Mouse (Mus musculus): Measurements from ENCODE around the gene Txndc16. TPM values are rescaled to one million over a fixed set of nuclear protein-coding genes. Genes with fewer than 3 reads are reported as not detected.

Txndc16 gene
- polyA plus RNA-seq, 1 experiment from 2014 or later, result 25.6 TPM

DNA sequence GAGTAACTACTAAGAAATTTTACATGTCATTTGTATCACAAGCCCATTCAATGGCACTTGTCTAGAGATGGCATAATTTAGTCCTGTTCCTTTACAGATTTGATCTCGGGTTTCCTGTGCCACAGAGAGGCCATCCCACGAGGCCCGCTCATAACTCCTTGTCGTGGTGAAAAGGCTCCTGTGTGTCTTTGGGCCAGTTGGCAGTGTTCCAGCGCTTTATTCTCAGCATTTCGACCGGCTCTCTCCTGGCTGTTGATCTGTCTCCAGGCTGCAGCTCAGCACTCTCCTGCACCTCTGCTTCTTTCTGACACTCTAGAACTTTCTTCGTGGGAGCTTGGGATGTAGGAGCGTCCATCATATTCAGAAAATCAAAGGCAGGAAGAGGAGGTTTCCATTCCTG is 84.6 kb downstream of the Txndc16 start:
- no peak overlapping the region for H3K4me3 ChIP-seq (ENCODE audit: low read depth, low read length)
- no peak overlapping the region for H3K27ac ChIP-seq (ENCODE audit: low read depth, low read length)
- H3K27me3 ChIP-seq (ENCODE audit: control insufficient read depth, insufficient read depth, low read length), result no peaks in the 10 kb centered on the region
- H3K36me3 ChIP-seq (ENCODE audit: control insufficient read depth, insufficient read depth, low read length), result no peaks in the 10 kb centered on the region
- H3K9ac ChIP-seq (ENCODE audit: low read length), result no peak overlapping the region
- no peaks in the 10 kb centered on the region for H3K9me3 ChIP-seq (ENCODE audit: control insufficient read depth, low read length)
- ATAC-seq (ENCODE audit: insufficient read depth, low FRiP score, low TSS enrichment), result no peak
- no peak overlapping the region for H3K4me2 ChIP-seq (ENCODE audit: low read depth)
- DNase-seq (ENCODE audit: low spot score), result peak; percentile 13
- no peaks in the 10 kb centered on the region for H3K4me1 ChIP-seq (ENCODE audit: control insufficient read depth, insufficient read depth, low read length)
- 66% methylated on average over 9 of the region's 9 CpGs for WGBS

DNA sequence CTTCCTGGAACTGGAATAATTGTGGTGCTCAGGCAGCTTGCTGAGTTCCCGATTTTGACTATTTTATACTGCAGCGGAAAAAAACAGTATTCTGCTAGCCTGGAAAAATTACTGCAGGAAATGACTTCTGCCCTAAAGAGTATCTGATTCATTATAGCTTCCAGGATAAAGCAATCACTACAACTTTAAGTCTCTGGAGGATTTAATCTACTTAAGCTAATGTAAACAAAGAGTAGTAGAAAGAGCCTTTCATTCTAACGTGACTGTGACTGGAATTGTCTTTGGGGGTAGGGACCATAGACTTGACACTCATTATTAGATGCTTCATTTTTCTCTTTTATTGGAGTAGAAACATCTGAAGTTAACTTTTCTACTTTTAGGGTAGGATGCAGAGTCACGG is 101.8 kb downstream of the Txndc16 start:
- no peaks in the 10 kb centered on the region for H3K27me3 ChIP-seq (ENCODE audit: control insufficient read depth, insufficient read depth, low read length)
- H3K9me3 ChIP-seq (ENCODE audit: control insufficient read depth, low read length), result no peaks in the 10 kb centered on the region
- H3K36me3 ChIP-seq (ENCODE audit: control insufficient read depth, insufficient read depth, low read length), result no peaks in the 10 kb centered on the region
- no peak for ATAC-seq (ENCODE audit: insufficient read depth, low FRiP score, low TSS enrichment)
- H3K9ac ChIP-seq (ENCODE audit: low read length), result no peak overlapping the region
- H3K27ac ChIP-seq (ENCODE audit: low read depth, low read length), result no peak overlapping the region
- no peaks in the 10 kb centered on the region for H3K4me1 ChIP-seq (ENCODE audit: control insufficient read depth, insufficient read depth, low read length)
- DNase-seq (ENCODE audit: low spot score), result no peak
- H3K4me3 ChIP-seq (ENCODE audit: low read depth, low read length), result no peak overlapping the region
- no peak overlapping the region for H3K4me2 ChIP-seq (ENCODE audit: low read depth)
- 75% methylated on average over 4 of the region's 4 CpGs for WGBS

DNA sequence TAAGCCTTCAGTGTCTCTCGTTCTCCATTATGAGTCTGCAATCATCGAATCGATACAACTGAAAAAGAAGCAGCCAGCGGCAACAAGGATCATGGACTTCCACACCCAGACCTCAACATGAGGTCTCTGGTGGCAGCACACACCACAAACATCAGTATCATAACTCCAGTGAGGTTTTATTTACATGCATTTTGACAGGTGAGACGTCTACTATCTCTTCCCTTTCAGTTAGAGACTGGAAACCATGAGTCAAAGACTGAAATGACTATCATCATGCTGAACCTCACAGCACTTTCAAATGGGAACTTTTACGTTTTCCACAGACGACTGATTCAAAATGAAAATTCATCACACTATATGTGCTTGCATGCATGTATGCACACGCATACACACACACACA is 117.9 kb downstream of the Txndc16 start:
- ATAC-seq (ENCODE audit: insufficient read depth, low FRiP score, low TSS enrichment), result no peak
- no peaks in the 10 kb centered on the region for H3K4me1 ChIP-seq (ENCODE audit: control insufficient read depth, insufficient read depth, low read length)
- H3K27ac ChIP-seq (ENCODE audit: low read depth, low read length), result no peak overlapping the region
- H3K9me3 ChIP-seq (ENCODE audit: control insufficient read depth, low read length), result no peaks in the 10 kb centered on the region
- no peak overlapping the region for H3K4me3 ChIP-seq (ENCODE audit: low read depth, low read length)
- WGBS, result 94% methylated on average over 8 of the region's 8 CpGs
- no peaks in the 10 kb centered on the region for H3K27me3 ChIP-seq (ENCODE audit: control insufficient read depth, insufficient read depth, low read length)
- DNase-seq (ENCODE audit: low spot score), result no peak
- H3K9ac ChIP-seq (ENCODE audit: low read length), result no peak overlapping the region
- H3K4me2 ChIP-seq (ENCODE audit: low read depth), result no peak overlapping the region
- no peaks in the 10 kb centered on the region for H3K36me3 ChIP-seq (ENCODE audit: control insufficient read depth, insufficient read depth, low read length)

DNA sequence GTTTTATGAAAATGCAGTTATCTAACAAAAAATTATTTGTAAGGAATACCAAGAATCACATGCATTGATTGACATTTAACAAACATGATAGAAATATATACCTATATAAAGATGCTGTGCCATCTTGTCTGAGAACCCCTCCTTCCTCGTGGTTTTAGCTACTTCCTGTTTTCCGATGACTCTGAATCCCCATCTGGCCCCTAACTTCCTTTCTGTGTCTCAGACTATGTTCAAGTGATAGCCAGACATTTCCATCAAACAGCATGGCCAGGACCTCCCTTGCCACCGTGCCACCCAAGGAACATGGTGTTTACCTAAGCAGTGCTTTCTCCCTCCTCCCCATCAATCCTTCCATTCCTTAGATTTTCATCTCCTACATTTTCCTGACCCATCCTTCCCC is 127.8 kb downstream of the Txndc16 start:
- Histone ChIP-seq H3K27me3 (ENCODE audit: control insufficient read depth, insufficient read depth, low read length) (no peaks in the 10 kb centered on the region), H3K9ac (ENCODE audit: low read length) (no peak overlapping the region), H3K27ac (ENCODE audit: low read depth, low read length) (no peak overlapping the region), H3K4me1 (ENCODE audit: control insufficient read depth, insufficient read depth, low read length) (no peaks in the 10 kb centered on the region), H3K9me3 (ENCODE audit: control insufficient read depth, low read length) (no peaks in the 10 kb centered on the region), H3K4me2 (ENCODE audit: low read depth) (no peak overlapping the region), H3K4me3 (ENCODE audit: low read depth, low read length) (no peak overlapping the region), H3K36me3 (ENCODE audit: control insufficient read depth, insufficient read depth, low read length) (no peaks in the 10 kb centered on the region)
- 88% methylated on average over 3 of the region's 3 CpGs for WGBS
- no peak for DNase-seq (ENCODE audit: low spot score)
- ATAC-seq (ENCODE audit: insufficient read depth, low FRiP score, low TSS enrichment), result no peak

DNA sequence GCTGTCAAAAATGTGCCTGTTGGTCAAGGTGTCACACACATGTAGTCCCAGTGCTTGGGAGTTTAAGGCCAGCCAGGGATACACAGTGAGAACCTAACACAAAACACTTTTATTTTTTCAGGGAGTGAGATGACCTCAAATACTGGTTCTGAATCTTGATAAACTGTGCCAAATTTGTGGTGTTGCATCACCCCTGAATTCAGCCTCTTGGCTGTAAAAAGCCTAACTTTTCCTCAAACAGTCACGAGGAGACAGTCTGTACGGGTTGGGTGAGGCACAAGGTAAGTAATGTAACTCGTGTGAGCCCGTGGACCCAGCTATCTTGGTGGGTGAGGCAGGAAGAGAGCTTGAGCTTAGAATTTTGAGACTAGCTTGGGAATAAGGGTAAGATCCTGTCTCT is 130.1 kb downstream of the Txndc16 start:
- Histone ChIP-seq H3K9me3 (ENCODE audit: control insufficient read depth, low read length) (no peaks in the 10 kb centered on the region), H3K27ac (ENCODE audit: low read depth, low read length) (no peak overlapping the region), H3K4me3 (ENCODE audit: low read depth, low read length) (no peak overlapping the region), H3K27me3 (ENCODE audit: control insufficient read depth, insufficient read depth, low read length) (no peaks in the 10 kb centered on the region), H3K36me3 (ENCODE audit: control insufficient read depth, insufficient read depth, low read length) (no peaks in the 10 kb centered on the region), H3K4me2 (ENCODE audit: low read depth) (no peak overlapping the region), H3K4me1 (ENCODE audit: control insufficient read depth, insufficient read depth, low read length) (no peaks in the 10 kb centered on the region), H3K9ac (ENCODE audit: low read length) (no peak overlapping the region)
- no peak for ATAC-seq (ENCODE audit: insufficient read depth, low FRiP score, low TSS enrichment)
- 84% methylated on average over 4 of the region's 4 CpGs for WGBS
- DNase-seq (ENCODE audit: low spot score), result no peak

DNA sequence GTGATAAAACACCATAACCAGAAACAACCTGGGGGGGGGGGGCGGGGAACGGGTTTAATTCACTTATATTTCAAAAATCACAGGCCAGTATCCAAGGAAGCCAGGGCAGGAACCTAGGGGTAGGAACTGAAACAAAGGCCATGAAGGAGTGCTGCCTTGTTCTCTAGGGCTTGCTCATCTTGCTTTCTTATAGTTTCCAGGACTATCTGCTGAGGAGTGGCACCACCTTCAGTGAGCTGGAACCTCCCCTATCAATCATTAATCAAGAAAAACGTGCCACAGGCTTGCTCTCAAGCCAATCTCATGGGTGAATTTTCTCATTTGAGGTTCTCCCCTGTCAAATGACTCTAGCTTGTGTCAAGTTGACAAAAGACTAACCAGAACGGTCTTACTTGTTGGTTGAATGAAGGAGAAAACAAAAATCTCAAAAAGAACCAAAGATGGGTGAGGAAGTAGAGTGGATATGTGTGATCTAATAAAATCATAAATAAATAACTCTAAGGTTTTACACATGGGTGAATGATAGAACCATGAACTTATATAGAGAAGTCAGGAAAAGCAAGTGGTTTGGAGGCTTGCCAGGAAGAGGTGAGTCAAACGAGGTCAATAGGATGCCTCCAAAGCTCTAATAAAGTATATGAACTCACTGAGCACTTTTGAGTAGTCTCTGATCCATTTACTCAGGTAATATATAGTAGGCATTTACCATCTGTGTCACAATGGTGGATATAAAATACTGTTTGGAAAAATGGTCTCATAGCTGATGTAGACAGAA is 134.3 kb downstream of the Txndc16 start:
- Histone ChIP-seq H3K36me3 (ENCODE audit: control insufficient read depth, insufficient read depth, low read length) (no peaks in the 10 kb centered on the region), H3K4me2 (ENCODE audit: low read depth) (no peak overlapping the region), H3K27ac (ENCODE audit: low read depth, low read length) (no peak overlapping the region), H3K4me1 (ENCODE audit: control insufficient read depth, insufficient read depth, low read length) (no peaks in the 10 kb centered on the region), H3K4me3 (ENCODE audit: low read depth, low read length) (no peak overlapping the region), H3K9me3 (ENCODE audit: control insufficient read depth, low read length) (no peaks in the 10 kb centered on the region), H3K9ac (ENCODE audit: low read length) (no peak overlapping the region), H3K27me3 (ENCODE audit: control insufficient read depth, insufficient read depth, low read length) (no peaks in the 10 kb centered on the region)
- WGBS, result 72% methylated on average over 5 of the region's 5 CpGs
- ATAC-seq (ENCODE audit: insufficient read depth, low FRiP score, low TSS enrichment) (no peak), DNase-seq (ENCODE audit: low spot score) (no peak)

DNA sequence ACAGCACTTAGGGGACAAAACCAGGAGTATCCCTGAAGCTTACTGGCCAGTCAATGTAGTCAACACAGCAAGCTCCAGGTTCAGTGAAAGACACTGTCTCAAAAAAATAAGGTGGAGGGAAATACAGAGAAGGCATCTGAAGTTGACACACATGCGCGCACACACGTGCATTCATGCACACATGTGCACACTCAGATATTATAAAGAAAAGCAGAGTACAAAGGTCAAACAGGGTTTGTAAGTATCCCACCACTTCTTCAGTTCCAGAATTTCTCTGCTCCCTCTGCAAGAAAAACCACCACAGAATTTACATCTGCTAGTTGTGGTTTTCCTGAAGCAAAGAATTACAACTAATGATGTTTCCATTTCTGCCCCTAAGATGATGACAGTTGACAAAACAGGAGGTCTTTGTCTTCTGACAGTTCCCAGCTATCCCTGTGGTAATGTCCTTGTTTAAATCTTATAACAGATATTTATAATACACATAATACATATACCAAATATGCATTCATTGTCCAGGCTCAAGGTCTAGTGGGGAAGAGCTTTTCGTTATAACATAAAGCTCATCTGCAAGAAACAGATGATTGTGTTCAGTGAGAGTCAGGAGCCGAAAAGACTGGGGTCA is 135.4 kb downstream of the Txndc16 start:
- Histone ChIP-seq H3K9ac (ENCODE audit: low read length) (no peak overlapping the region), H3K9me3 (ENCODE audit: control insufficient read depth, low read length) (no peaks in the 10 kb centered on the region), H3K4me3 (ENCODE audit: low read depth, low read length) (no peak overlapping the region), H3K27ac (ENCODE audit: low read depth, low read length) (no peak overlapping the region), H3K4me1 (ENCODE audit: control insufficient read depth, insufficient read depth, low read length) (no peaks in the 10 kb centered on the region), H3K27me3 (ENCODE audit: control insufficient read depth, insufficient read depth, low read length) (no peaks in the 10 kb centered on the region), H3K36me3 (ENCODE audit: control insufficient read depth, insufficient read depth, low read length) (no peaks in the 10 kb centered on the region), H3K4me2 (ENCODE audit: low read depth) (no peak overlapping the region)
- ATAC-seq (ENCODE audit: insufficient read depth, low FRiP score, low TSS enrichment), result no peak
- 91% methylated on average over 5 of the region's 5 CpGs for WGBS
- no peak for DNase-seq (ENCODE audit: low spot score)

DNA sequence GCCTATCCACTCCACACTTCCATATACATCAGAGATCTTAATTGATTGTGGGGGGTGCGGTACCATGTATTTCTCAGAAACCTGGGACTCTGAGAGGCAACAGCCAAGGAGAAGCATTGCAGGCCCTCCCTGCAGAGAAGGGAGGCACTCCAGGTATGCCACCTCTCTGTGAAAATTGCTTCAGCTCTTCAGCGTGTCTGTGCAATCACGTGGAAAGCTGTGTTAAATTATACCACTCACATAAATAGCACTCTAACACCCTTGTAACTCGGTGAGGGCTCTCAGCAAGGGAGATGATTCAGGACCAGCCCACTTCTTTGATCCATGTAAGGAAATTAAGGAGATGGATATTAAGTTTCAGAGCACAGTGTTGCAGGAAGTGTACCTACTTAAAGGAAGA is 136.6 kb downstream of the Txndc16 start:
- no peaks in the 10 kb centered on the region for H3K9me3 ChIP-seq (ENCODE audit: control insufficient read depth, low read length)
- ATAC-seq (ENCODE audit: insufficient read depth, low FRiP score, low TSS enrichment), result no peak
- H3K27me3 ChIP-seq (ENCODE audit: control insufficient read depth, insufficient read depth, low read length), result no peaks in the 10 kb centered on the region
- DNase-seq (ENCODE audit: low spot score), result no peak
- H3K9ac ChIP-seq (ENCODE audit: low read length), result no peak overlapping the region
- H3K36me3 ChIP-seq (ENCODE audit: control insufficient read depth, insufficient read depth, low read length), result no peaks in the 10 kb centered on the region
- H3K27ac ChIP-seq (ENCODE audit: low read depth, low read length), result no peak overlapping the region
- WGBS, result 41% methylated on average over 4 of the region's 4 CpGs
- no peak overlapping the region for H3K4me2 ChIP-seq (ENCODE audit: low read depth)
- no peaks in the 10 kb centered on the region for H3K4me1 ChIP-seq (ENCODE audit: control insufficient read depth, insufficient read depth, low read length)
- no peak overlapping the region for H3K4me3 ChIP-seq (ENCODE audit: low read depth, low read length)

All from neural tube, embryonic 11.5 days (tissue).